Mouse (Mus musculus) MEL (cell line): ENCODE data around the gene AF067061. TPM values are rescaled to one million over a fixed set of nuclear protein-coding genes. Genes with fewer than 3 reads are reported as not detected.
"Not testable (repeated sequence)": the region's sequence is repeated elsewhere in the genome, so short reads cannot be mapped to it uniquely, and the experiment has no call there.

Experiments used
- DNase-seq: peaks from one replicate; pipeline ENCODE4 v3.0.0; 2011; ENCODE audit warnings: low read depth, low spot score
- H3K27ac ChIP-seq: 2 replicates; pipeline ENCODE4 v1.5.1; 2012; ENCODE audit warnings: low read depth, mild to moderate bottlenecking, control low read depth, low read length, moderate library complexity; ENCODE audit not compliant: control insufficient read depth
- H3K27me3 ChIP-seq, 2 experiments: fragments of 150-350 bp in 1 of 2; sonication (generic) in 1 of 2; 2 replicates each; pipeline ENCODE4 v1.6.1; 2012; ENCODE audit warnings: low read length in 2 of 2, mild to moderate bottlenecking in 2 of 2, improper control_type of control experiment in 1 of 2, moderate library complexity in 1 of 2; ENCODE audit not compliant: insufficient read depth in 2 of 2, control insufficient read depth in 1 of 2
- H3K36me3 ChIP-seq, 2 experiments: 2 replicates each; pipeline ENCODE4 v1.6.1; 2012 to 2014; ENCODE audit warnings: low read length in 2 of 2, improper control_type of control experiment in 1 of 2, inconsistent platforms in 1 of 2, mild to moderate bottlenecking in 1 of 2; ENCODE audit not compliant: insufficient read depth in 2 of 2, control insufficient read depth in 1 of 2
- H3K4me1 ChIP-seq, 2 experiments: fragments of 150-350 bp in 1 of 2; sonication (generic) in 1 of 2; 2 replicates each; pipeline ENCODE4 v1.6.1; 2012; ENCODE audit warnings: low read length in 2 of 2, improper control_type of control experiment in 1 of 2, mild to moderate bottlenecking in 1 of 2; ENCODE audit not compliant: insufficient read depth in 2 of 2, control insufficient read depth in 1 of 2
- H3K4me3 ChIP-seq, 2 experiments: fragments of 150-350 bp in 1 of 2; sonication (generic) in 1 of 2; 2 replicates each; pipeline ENCODE4 v1.5.1; 2012; ENCODE audit warnings: low read depth in 2 of 2, low read length in 2 of 2, mild to moderate bottlenecking in 2 of 2, moderate library complexity in 2 of 2, control low read depth in 1 of 2, improper control_type of control experiment in 1 of 2; ENCODE audit not compliant: control insufficient read depth in 1 of 2, insufficient read depth in 1 of 2
- H3K79me2 ChIP-seq: 2 replicates; pipeline ENCODE4 v1.6.1; 2012; ENCODE audit warnings: mild to moderate bottlenecking, low read length, moderate library complexity; ENCODE audit not compliant: control insufficient read depth, poor library complexity, insufficient read depth
- H3K9ac ChIP-seq: 2 replicates; pipeline ENCODE4 v1.6.1; 2012; ENCODE audit warnings: low read depth, mild to moderate bottlenecking, control low read depth, low read length, moderate library complexity; ENCODE audit not compliant: control insufficient read depth, poor library complexity, severe bottlenecking
- H3K9me3 ChIP-seq: fragments of 150-350 bp; sonication (generic); replicated peaks from 2 replicates; pipeline ENCODE4 v1.6.1; 2012; ENCODE audit warnings: mild to moderate bottlenecking, low read length, improper control_type of control experiment, moderate library complexity; ENCODE audit not compliant: insufficient read depth
- NELFE ChIP-seq: IDR thresholded peaks from 2 replicates; pipeline ENCODE4 v1.6.1; 2011; ENCODE audit warnings: low read depth, low read length, improper control_type of control experiment
- UBTF ChIP-seq: IDR thresholded peaks from 2 replicates; pipeline ENCODE4 v1.6.1; 2012; ENCODE audit warnings: low read depth, mild to moderate bottlenecking, inconsistent platforms, low read length, improper control_type of control experiment, moderate library complexity, borderline replicate concordance; ENCODE audit not compliant: insufficient read depth
- polyA plus RNA-seq, 2 experiments: library from polyadenylated mRNA; stranded (reverse) in 1 of 2; unstranded in 1 of 2; fragments of >175 nt in 1 of 2; fragments of >200 nt in 1 of 2; gene quantifications; 2 replicates each; pipeline versions ENCODE4 v1.2.1 to v1.2.4; 2012; ENCODE audit warnings: low replicate concordance in 2 of 2, low read depth in 1 of 2; ENCODE audit not compliant: insufficient read length in 2 of 2, insufficient read depth in 1 of 2, missing spikeins in 1 of 2
- total RNA-seq: library from RNA; depleted of rRNA; stranded (reverse); fragments of 300-350 nt; gene quantifications from 2 replicates; pipeline ENCODE4 v1.2.3, GENCODE M21; 2012

The AF067061 gene
- total and polyA plus RNA-seq, 3 experiments: not detected

DNA sequence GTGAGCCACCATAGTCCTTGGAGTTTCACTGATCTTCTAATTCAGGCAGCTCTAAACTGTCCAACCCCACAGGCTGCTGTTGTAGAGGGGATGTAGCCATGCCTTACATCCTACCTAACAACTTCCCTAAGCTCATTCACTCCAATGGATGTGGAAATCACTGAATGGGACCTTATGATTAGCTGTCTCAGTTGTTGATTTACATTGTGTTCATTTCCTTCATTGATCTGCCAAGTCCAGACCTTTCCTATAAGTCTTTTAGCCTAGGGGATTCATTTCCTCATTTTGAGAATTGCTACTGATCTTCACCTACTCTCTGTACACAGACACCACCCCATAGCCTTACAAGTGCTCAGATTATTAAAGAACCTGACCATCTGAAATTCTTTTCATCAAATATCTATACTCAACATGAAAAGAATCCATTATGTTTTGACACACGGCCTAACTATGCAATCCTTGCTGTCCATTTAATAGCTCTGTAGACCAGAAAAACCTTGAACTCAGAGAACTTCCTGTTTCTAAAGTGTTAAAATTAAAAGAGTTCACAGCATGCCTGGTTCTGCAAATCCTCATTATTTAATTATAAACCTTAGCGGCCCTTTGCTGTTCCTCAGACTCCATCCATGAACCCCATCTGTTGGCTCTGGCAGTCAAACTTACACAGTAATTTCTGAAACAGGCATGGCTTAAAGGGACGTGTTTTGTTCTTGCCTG, 11.5 kb upstream of the AF067061 start:
- not testable (repeated sequence) for H3K9me3 ChIP-seq, H3K27me3 ChIP-seq, H3K27ac ChIP-seq, DNase-seq, H3K4me3 ChIP-seq, H3K4me1 ChIP-seq, H3K9ac ChIP-seq, H3K79me2 ChIP-seq, H3K36me3 ChIP-seq

GRCm38 (mm10) chr13:120258817-120259658, 3.9 kb upstream of the AF067061 start:
- H3K27me3 ChIP-seq, H3K4me3 ChIP-seq, H3K4me1 ChIP-seq, H3K27ac ChIP-seq, H3K9ac ChIP-seq, H3K9me3 ChIP-seq, DNase-seq, H3K79me2 ChIP-seq, H3K36me3 ChIP-seq: not testable (repeated sequence)

- not testable (repeated sequence) for H3K9ac ChIP-seq, H3K27me3 ChIP-seq, H3K4me3 ChIP-seq, H3K4me1 ChIP-seq, H3K9me3 ChIP-seq, H3K36me3 ChIP-seq, H3K27ac ChIP-seq, DNase-seq, H3K79me2 ChIP-seq
Measured at GRCm38 (mm10) chr13:120259718-120260117, 3.2 kb upstream of the AF067061 start.

GRCm38 (mm10) chr13:120277837-120278236, 14.9 kb downstream of the AF067061 start:
- not testable (repeated sequence) for H3K9ac ChIP-seq, DNase-seq, H3K9me3 ChIP-seq, H3K79me2 ChIP-seq, H3K27ac ChIP-seq, H3K27me3 ChIP-seq, H3K4me3 ChIP-seq, H3K4me1 ChIP-seq, H3K36me3 ChIP-seq

DNA sequence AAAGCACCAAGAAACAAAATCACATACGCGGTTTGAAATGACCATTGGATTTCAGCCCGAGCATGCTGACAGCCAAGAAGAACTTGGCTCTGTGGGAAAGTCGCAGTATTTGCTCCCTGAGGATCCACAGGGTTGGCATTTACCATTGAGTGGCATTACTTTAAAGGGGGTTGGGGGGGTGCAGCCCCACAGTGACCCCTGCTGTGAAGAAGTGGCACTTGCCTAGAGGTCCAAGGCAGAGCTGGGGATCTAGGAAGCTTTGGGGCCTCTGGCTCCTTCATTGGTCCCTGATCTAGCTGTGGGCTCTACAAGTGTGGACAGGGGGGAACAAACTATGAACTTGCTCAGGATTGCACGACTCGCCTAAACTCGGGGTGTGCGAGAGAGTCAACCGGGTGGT, 15.9 kb downstream of the AF067061 start:
- Histone ChIP-seq H3K79me2 (no peaks in the 10 kb centered on the region), H3K27ac (no peak overlapping the region)

More for the DNA sequence above, 15.9 kb downstream of the AF067061 start:
- Histone ChIP-seq H3K9ac (no peak overlapping the region), H3K4me3 (no peak overlapping the region), H3K9me3 (no peaks in the 10 kb centered on the region), H3K36me3 (no peaks in the 10 kb centered on the region), H3K4me1 (no peaks in the 10 kb centered on the region), H3K27me3 (no peaks in the 10 kb centered on the region)
- TF ChIP-seq NELFE: no peak
- TF ChIP-seq UBTF: no peak
- DNase-seq: no peak
